Mouse (Mus musculus) megakaryocyte, embryonic 14.5 days (primary cell): ENCODE results near the gene Sqstm1.

Source experiments
- FLI1 ChIP-seq: IDR thresholded peaks from 2 replicates; pipeline ENCODE4 v1.6.1; 2012; ENCODE audit warnings: low read length, inconsistent platforms, mixed read lengths
- GATA1 ChIP-seq: IDR thresholded peaks from 3 replicates; pipeline ENCODE4 v1.6.1; 2012; ENCODE audit warnings: mixed read lengths, low read length, inconsistent platforms, borderline replicate concordance

GRCm38 (mm10) chr11:50256615-50257014, 46.0 kb upstream of the Sqstm1 start:
- no peak for TF ChIP-seq GATA1
- no peak for TF ChIP-seq FLI1
